Mouse (Mus musculus): ENCODE measurements at regions not wholly inside any gene's neighbourhood (a gene's known extent, or its start where the extent isn't known, plus 50 kb on each side); places are given as distances from the start of the nearest gene placed in this dataset.

- peaks cover 6 to 18% of the 10 kb centered on the region in 2 experiments for H3K4me1 ChIP-seq (ENCODE audit: control insufficient read depth in 2 of 2, insufficient read depth in 2 of 2, low read length in 2 of 2)
- no peak overlapping the region for H3K9ac ChIP-seq (ENCODE audit: low read length)
- WGBS, result 80% methylated on average over 6 of the region's 6 CpGs
- H3K9me3 ChIP-seq (ENCODE audit: control insufficient read depth, low read length), result no peaks in the 10 kb centered on the region
- H3K36me3 ChIP-seq (ENCODE audit: control insufficient read depth, insufficient read depth, low read length), result no peaks in the 10 kb centered on the region
- H3K27ac ChIP-seq (replicated peaks in 1 of 2; ENCODE audit: control insufficient read depth in 1 of 2, insufficient read depth in 1 of 2, low read depth in 2 of 2, low read length in 2 of 2), result no peak overlapping the region
- no peak overlapping the region for H3K4me2 ChIP-seq (ENCODE audit: low read length)
- no peak overlapping the region for H3K4me3 ChIP-seq (ENCODE audit: control insufficient read depth in 1 of 2, insufficient read depth in 1 of 2, low read depth in 1 of 2, low read length in 2 of 2)
- ATAC-seq (ENCODE audit: insufficient number of reproducible peaks, insufficient read depth, low FRiP score, low read depth), result no peak
- no peaks in the 10 kb centered on the region for H3K27me3 ChIP-seq (ENCODE audit: control insufficient read depth, insufficient read depth, low read length)
Observed at GRCm38 (mm10) chr10:16996820-16997466, 726.1 kb upstream of the Cited2 start.

GRCm38 (mm10) chr10:17001320-17001719 lies 721.7 kb upstream of the Cited2 start:
- Histone ChIP-seq H3K9ac (ENCODE audit: low read length) (no peak overlapping the region), H3K27me3 (ENCODE audit: control insufficient read depth, insufficient read depth, low read length) (no peaks in the 10 kb centered on the region), H3K4me3 (ENCODE audit: control insufficient read depth in 1 of 2, insufficient read depth in 1 of 2, low read depth in 1 of 2, low read length in 2 of 2) (no peak overlapping the region), H3K4me1 (ENCODE audit: control insufficient read depth in 2 of 2, insufficient read depth in 2 of 2, low read length in 2 of 2) (peaks cover 0 to 4% of the 10 kb centered on the region in 2 experiments; a peak in 1 of 4 replicates), H3K9me3 (ENCODE audit: control insufficient read depth, low read length) (no peaks in the 10 kb centered on the region), H3K36me3 (ENCODE audit: control insufficient read depth, insufficient read depth, low read length) (no peaks in the 10 kb centered on the region), H3K27ac (replicated peaks in 1 of 2; ENCODE audit: control insufficient read depth in 1 of 2, insufficient read depth in 1 of 2, low read depth in 2 of 2, low read length in 2 of 2) (no peak overlapping the region), H3K4me2 (ENCODE audit: low read length) (no peak overlapping the region)
- no peak for ATAC-seq (ENCODE audit: insufficient number of reproducible peaks, insufficient read depth, low FRiP score, low read depth)
- 87% methylated on average over 8 of the region's 8 CpGs for WGBS

- Histone ChIP-seq H3K4me3 (ENCODE audit: control insufficient read depth in 1 of 2, insufficient read depth in 1 of 2, low read depth in 1 of 2, low read length in 2 of 2) (no peak overlapping the region), H3K27ac (replicated peaks in 1 of 2; ENCODE audit: control insufficient read depth in 1 of 2, insufficient read depth in 1 of 2, low read depth in 2 of 2, low read length in 2 of 2) (no peak overlapping the region), H3K9me3 (ENCODE audit: control insufficient read depth, low read length) (no peaks in the 10 kb centered on the region), H3K36me3 (ENCODE audit: control insufficient read depth, insufficient read depth, low read length) (no peaks in the 10 kb centered on the region), H3K4me1 (ENCODE audit: control insufficient read depth in 2 of 2, insufficient read depth in 2 of 2, low read length in 2 of 2) (peaks cover 0 to 4% of the 10 kb centered on the region in 2 experiments; a peak in 1 of 4 replicates), H3K4me2 (ENCODE audit: low read length) (no peak overlapping the region), H3K9ac (ENCODE audit: low read length) (no peak overlapping the region), H3K27me3 (ENCODE audit: control insufficient read depth, insufficient read depth, low read length) (no peaks in the 10 kb centered on the region)
- WGBS, result 49% methylated on average over 4 of the region's 4 CpGs
- ATAC-seq (ENCODE audit: insufficient number of reproducible peaks, insufficient read depth, low FRiP score, low read depth), result no peak
Observed at GRCm38 (mm10) chr10:17003123-17003849, 719.7 kb upstream of the Cited2 start.

- Histone ChIP-seq H3K4me1 (ENCODE audit: control insufficient read depth in 2 of 2, insufficient read depth in 2 of 2, low read length in 2 of 2) (no peaks in the 10 kb centered on the region), H3K4me2 (ENCODE audit: low read length) (no peak overlapping the region), H3K36me3 (ENCODE audit: control insufficient read depth, insufficient read depth, low read length) (no peaks in the 10 kb centered on the region), H3K27me3 (ENCODE audit: control insufficient read depth, insufficient read depth, low read length) (no peaks in the 10 kb centered on the region), H3K9me3 (ENCODE audit: control insufficient read depth, low read length) (no peaks in the 10 kb centered on the region), H3K9ac (ENCODE audit: low read length) (no peak overlapping the region), H3K4me3 (ENCODE audit: control insufficient read depth in 1 of 2, insufficient read depth in 1 of 2, low read depth in 1 of 2, low read length in 2 of 2) (no peak overlapping the region), H3K27ac (replicated peaks in 1 of 2; ENCODE audit: control insufficient read depth in 1 of 2, insufficient read depth in 1 of 2, low read depth in 2 of 2, low read length in 2 of 2) (no peak overlapping the region)
- 66% methylated on average over 4 of the region's 4 CpGs for WGBS
- ATAC-seq (ENCODE audit: insufficient number of reproducible peaks, insufficient read depth, low FRiP score, low read depth), result no peak
Observed at GRCm38 (mm10) chr10:17008683-17009082, 714.3 kb upstream of the Cited2 start.

GRCm38 (mm10) chr10:17010047-17010446 lies 713.0 kb upstream of the Cited2 start:
- Histone ChIP-seq H3K4me1 (ENCODE audit: control insufficient read depth in 2 of 2, insufficient read depth in 2 of 2, low read length in 2 of 2) (no peaks in the 10 kb centered on the region), H3K27me3 (ENCODE audit: control insufficient read depth, insufficient read depth, low read length) (no peaks in the 10 kb centered on the region), H3K9me3 (ENCODE audit: control insufficient read depth, low read length) (no peaks in the 10 kb centered on the region), H3K4me2 (ENCODE audit: low read length) (no peak overlapping the region), H3K36me3 (ENCODE audit: control insufficient read depth, insufficient read depth, low read length) (no peaks in the 10 kb centered on the region), H3K9ac (ENCODE audit: low read length) (no peak overlapping the region), H3K4me3 (ENCODE audit: control insufficient read depth in 1 of 2, insufficient read depth in 1 of 2, low read depth in 1 of 2, low read length in 2 of 2) (no peak overlapping the region), H3K27ac (replicated peaks in 1 of 2; ENCODE audit: control insufficient read depth in 1 of 2, insufficient read depth in 1 of 2, low read depth in 2 of 2, low read length in 2 of 2) (no peak overlapping the region)
- ATAC-seq (ENCODE audit: insufficient number of reproducible peaks, insufficient read depth, low FRiP score, low read depth), result no peak
- 74% methylated on average over 3 of the region's 3 CpGs for WGBS

GRCm38 (mm10) chr10:17011876-17012275 lies 711.1 kb upstream of the Cited2 start:
- H3K9me3 ChIP-seq (ENCODE audit: control insufficient read depth, low read length), result no peaks in the 10 kb centered on the region
- no peak overlapping the region for H3K9ac ChIP-seq (ENCODE audit: low read length)
- no peaks in the 10 kb centered on the region for H3K27me3 ChIP-seq (ENCODE audit: control insufficient read depth, insufficient read depth, low read length)
- WGBS, result 83% methylated on average over 2 of the region's 2 CpGs
- no peaks in the 10 kb centered on the region for H3K4me1 ChIP-seq (ENCODE audit: control insufficient read depth in 2 of 2, insufficient read depth in 2 of 2, low read length in 2 of 2)
- no peak overlapping the region for H3K4me3 ChIP-seq (ENCODE audit: control insufficient read depth in 1 of 2, insufficient read depth in 1 of 2, low read depth in 1 of 2, low read length in 2 of 2)
- no peak for ATAC-seq (ENCODE audit: insufficient number of reproducible peaks, insufficient read depth, low FRiP score, low read depth)
- no peaks in the 10 kb centered on the region for H3K36me3 ChIP-seq (ENCODE audit: control insufficient read depth, insufficient read depth, low read length)
- H3K4me2 ChIP-seq (ENCODE audit: low read length), result no peak overlapping the region
- H3K27ac ChIP-seq (replicated peaks in 1 of 2; ENCODE audit: control insufficient read depth in 1 of 2, insufficient read depth in 1 of 2, low read depth in 2 of 2, low read length in 2 of 2), result no peak overlapping the region

- WGBS, result 23% methylated on average over 3 of the region's 3 CpGs
Observed at GRCm38 (mm10) chr10:17012541-17012975, 710.5 kb upstream of the Cited2 start.

More at GRCm38 (mm10) chr10:17012541-17012975, 710.5 kb upstream of the Cited2 start:
- H3K4me2 ChIP-seq (ENCODE audit: low read length), result no peak overlapping the region
- no peaks in the 10 kb centered on the region for H3K36me3 ChIP-seq (ENCODE audit: control insufficient read depth, insufficient read depth, low read length)
- no peaks in the 10 kb centered on the region for H3K9me3 ChIP-seq (ENCODE audit: control insufficient read depth, low read length)
- H3K4me1 ChIP-seq (ENCODE audit: control insufficient read depth in 2 of 2, insufficient read depth in 2 of 2, low read length in 2 of 2), result no peaks in the 10 kb centered on the region
- no peak overlapping the region for H3K27ac ChIP-seq (replicated peaks in 1 of 2; ENCODE audit: control insufficient read depth in 1 of 2, insufficient read depth in 1 of 2, low read depth in 2 of 2, low read length in 2 of 2)
- no peak overlapping the region for H3K9ac ChIP-seq (ENCODE audit: low read length)
- ATAC-seq (ENCODE audit: insufficient number of reproducible peaks, insufficient read depth, low FRiP score, low read depth), result no peak
- no peaks in the 10 kb centered on the region for H3K27me3 ChIP-seq (ENCODE audit: control insufficient read depth, insufficient read depth, low read length)
- H3K4me3 ChIP-seq (ENCODE audit: control insufficient read depth in 1 of 2, insufficient read depth in 1 of 2, low read depth in 1 of 2, low read length in 2 of 2), result no peak overlapping the region

All from heart, embryonic 14.5 days (tissue).